Mouse (Mus musculus): ENCODE measurements around the gene Fhdc1. TPM values are rescaled to one million over a fixed set of nuclear protein-coding genes. Genes with fewer than 3 reads are reported as not detected.

Gene Fhdc1
- polyA plus RNA-seq, 1 experiment from 2014 or later, result 4.8 TPM

GRCm38 (mm10) chr3:84472527-84472926 lies 7.7 kb downstream of the Fhdc1 start:
- H3K27me3 ChIP-seq, result peaks cover 16% of the 10 kb centered on the region
- peaks cover 7% of the 10 kb centered on the region for H3K4me1 ChIP-seq (replicated peaks)
- no peak overlapping the region for H3K27ac ChIP-seq
- WGBS, result 65% methylated on average over 3 of the region's 3 CpGs
- no peak overlapping the region for H3K4me2 ChIP-seq
- peaks cover 6% of the 10 kb centered on the region; the same call in 1 of the 2 replicates for H3K36me3 ChIP-seq
- ATAC-seq (ENCODE audit: low FRiP score), result no peak
- H3K4me3 ChIP-seq, result no peak overlapping the region
- H3K9ac ChIP-seq, result no peak overlapping the region
- no peaks in the 10 kb centered on the region for H3K9me3 ChIP-seq

DNA sequence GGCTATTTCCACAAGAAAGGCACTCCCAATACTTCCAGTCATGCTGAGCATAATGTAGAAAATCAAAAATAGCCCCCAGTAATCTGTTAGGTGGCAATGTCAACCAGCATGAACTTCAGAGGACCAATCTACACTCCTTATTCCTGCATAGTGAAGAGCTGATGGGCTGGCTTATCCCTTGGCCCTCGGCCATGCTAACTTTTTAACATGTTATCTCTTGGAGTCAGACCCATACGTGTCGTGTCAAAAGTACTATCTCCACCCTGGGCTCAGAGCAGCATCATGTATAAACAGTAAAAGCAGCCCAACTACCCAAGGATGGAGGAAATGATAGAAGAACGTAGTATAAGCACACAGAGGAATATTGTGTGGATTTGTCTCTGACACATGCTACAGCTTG lies 9.1 kb downstream of the Fhdc1 start:
- Histone ChIP-seq H3K27me3 (peaks cover 8% of the 10 kb centered on the region; the same call in 1 of the 2 replicates), H3K4me2 (no peak overlapping the region), H3K4me3 (no peak overlapping the region), H3K9ac (no peak overlapping the region), H3K4me1 (replicated peaks) (peaks cover 7% of the 10 kb centered on the region), H3K27ac (no peak overlapping the region), H3K36me3 (peaks cover 6% of the 10 kb centered on the region; the same call in 1 of the 2 replicates), H3K9me3 (no peaks in the 10 kb centered on the region)
- ATAC-seq (ENCODE audit: low FRiP score), result no peak
- 88% methylated on average over 4 of the region's 4 CpGs for WGBS

DNA sequence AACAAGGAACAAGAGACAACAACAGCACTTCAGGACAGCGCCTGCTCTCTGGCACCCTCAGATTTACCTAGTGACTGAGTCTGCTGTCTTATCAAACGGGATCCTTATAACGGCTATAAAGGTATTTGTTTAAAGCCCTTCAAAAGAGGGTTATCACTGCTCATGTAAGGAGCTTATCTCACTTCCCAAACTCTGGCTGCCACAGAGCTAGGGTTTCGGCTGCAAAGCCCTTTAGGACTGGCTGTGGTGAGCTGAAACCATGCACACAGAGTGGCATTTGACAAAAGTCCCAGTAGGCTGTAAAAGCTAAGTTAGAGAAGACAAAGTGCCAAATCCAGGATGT lies 12.1 kb downstream of the Fhdc1 start:
- Histone ChIP-seq H3K4me2 (no peak overlapping the region), H3K4me3 (no peak overlapping the region), H3K9me3 (no peaks in the 10 kb centered on the region), H3K36me3 (no peaks in the 10 kb centered on the region), H3K4me1 (replicated peaks) (peaks cover 4% of the 10 kb centered on the region; the same call in 1 of the 2 replicates), H3K27ac (no peak overlapping the region), H3K27me3 (no peaks in the 10 kb centered on the region), H3K9ac (no peak overlapping the region)
- 52% methylated on average over 4 of the region's 4 CpGs for WGBS
- ATAC-seq (ENCODE audit: low FRiP score), result no peak

DNA sequence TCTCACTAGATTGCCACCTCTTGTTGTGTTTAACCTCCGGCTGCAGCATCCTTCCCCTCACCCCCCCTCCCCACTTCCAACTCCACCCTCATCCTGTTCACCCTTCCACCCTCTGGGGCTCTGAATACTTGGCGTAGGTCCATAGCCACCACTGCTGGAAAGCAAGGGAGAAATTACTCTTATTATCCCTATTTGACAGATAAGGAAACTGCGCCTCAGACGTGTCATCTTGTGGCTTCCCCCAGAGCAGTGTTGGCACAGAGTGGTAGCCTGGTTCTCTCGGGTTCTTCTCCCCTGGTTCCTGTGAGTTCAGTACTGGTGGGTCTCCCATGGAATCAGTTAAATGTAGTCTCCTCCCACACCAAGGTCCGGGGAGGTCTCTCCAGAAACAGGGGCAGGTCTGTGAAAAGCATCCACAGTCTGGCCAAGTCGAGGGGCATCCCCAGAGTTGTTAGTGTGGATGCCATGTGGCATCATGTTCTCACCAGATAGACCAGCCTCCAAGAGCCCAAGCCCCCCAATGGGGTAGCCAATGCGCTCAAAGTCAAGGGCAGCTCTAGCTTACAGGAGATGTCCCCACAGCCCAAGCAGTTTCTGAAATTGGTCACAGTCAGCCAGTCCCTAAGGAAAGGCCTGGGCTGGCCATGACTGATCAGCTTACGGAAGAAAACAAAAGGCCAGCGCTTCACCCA lies 12.7 kb downstream of the Fhdc1 start:
- Histone ChIP-seq H3K9ac (no peak overlapping the region), H3K9me3 (no peaks in the 10 kb centered on the region), H3K4me2 (no peak overlapping the region), H3K27me3 (no peaks in the 10 kb centered on the region), H3K4me1 (replicated peaks) (peaks cover 4% of the 10 kb centered on the region; the same call in 1 of the 2 replicates), H3K36me3 (no peaks in the 10 kb centered on the region), H3K4me3 (no peak overlapping the region), H3K27ac (no peak overlapping the region)
- no peak for ATAC-seq (ENCODE audit: low FRiP score)
- 67% methylated on average over 10 of the region's 10 CpGs for WGBS

DNA sequence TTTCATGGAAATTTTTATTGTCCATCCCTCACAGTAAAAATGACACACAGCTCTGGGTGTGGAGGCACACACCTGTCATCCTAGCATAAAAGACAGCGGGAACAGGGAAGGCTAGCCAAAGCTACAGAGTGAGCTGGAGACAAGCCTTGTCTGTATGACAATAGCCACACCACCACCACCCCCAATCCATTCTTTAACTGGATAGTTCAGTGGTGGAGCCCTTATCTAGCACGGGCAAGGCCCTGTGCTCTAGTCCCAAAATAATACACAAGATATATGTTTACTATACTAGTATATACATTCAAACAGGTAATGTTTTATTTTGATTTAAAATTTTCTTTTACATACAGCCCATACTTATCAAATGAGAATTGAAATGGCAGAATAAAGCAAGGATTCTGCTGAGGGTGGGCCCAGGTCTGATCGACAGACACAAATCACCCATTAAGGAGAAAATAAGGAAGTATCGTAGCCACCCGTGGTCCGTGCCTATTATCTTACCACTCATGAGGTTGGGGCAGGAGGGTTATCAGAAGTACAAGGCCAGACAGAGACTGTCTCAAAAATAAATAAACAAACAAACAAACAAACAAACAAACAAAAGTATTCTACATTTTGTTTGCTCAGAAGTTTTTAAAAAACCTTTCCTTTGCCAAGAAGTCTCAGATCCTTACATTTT lies 14.3 kb downstream of the Fhdc1 start:
- H3K9me3 ChIP-seq, result no peaks in the 10 kb centered on the region
- no peak overlapping the region for H3K4me2 ChIP-seq
- no peak overlapping the region for H3K9ac ChIP-seq
- H3K27me3 ChIP-seq, result no peaks in the 10 kb centered on the region
- ATAC-seq (ENCODE audit: low FRiP score), result no peak
- H3K4me1 ChIP-seq (replicated peaks), result peaks cover 19% of the 10 kb centered on the region
- H3K36me3 ChIP-seq, result no peaks in the 10 kb centered on the region
- H3K27ac ChIP-seq, result no peak overlapping the region
- H3K4me3 ChIP-seq, result no peak overlapping the region
- 78% methylated on average over 6 of the region's 6 CpGs for WGBS

DNA sequence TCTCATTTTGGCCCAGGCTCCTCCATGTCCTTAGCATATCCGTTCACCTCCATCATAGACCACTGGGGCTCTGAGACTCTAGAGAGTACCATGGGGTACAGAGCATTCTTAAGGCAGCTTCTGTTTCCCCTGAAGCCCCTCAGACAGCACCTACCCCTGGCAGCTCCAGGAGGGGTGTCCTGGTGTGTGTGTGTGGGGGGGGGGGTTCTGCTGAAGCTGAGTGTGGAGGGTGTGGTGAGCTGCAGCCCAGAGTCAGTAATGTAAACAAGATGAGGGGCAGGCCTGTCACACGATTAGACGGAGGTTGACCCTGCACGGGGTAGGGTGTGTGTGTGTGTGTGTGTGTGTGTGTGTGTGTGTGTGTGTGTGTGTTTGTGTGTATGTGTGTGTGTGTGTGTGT lies 18.5 kb downstream of the Fhdc1 start:
- Histone ChIP-seq H3K36me3 (no peaks in the 10 kb centered on the region), H3K27ac (no peak overlapping the region), H3K9me3 (no peaks in the 10 kb centered on the region), H3K4me2 (no peak overlapping the region), H3K4me1 (replicated peaks) (peaks cover 24% of the 10 kb centered on the region), H3K9ac (no peak overlapping the region), H3K27me3 (0 out of 2 replicates have a peak, but pooled peaks cover 4% of the 10 kb centered on the region), H3K4me3 (no peak overlapping the region)
- ATAC-seq (ENCODE audit: low FRiP score), result peak; percentile 49; the same call in 1 of the 2 replicates
- 40% methylated on average over 4 of the region's 4 CpGs for WGBS

DNA sequence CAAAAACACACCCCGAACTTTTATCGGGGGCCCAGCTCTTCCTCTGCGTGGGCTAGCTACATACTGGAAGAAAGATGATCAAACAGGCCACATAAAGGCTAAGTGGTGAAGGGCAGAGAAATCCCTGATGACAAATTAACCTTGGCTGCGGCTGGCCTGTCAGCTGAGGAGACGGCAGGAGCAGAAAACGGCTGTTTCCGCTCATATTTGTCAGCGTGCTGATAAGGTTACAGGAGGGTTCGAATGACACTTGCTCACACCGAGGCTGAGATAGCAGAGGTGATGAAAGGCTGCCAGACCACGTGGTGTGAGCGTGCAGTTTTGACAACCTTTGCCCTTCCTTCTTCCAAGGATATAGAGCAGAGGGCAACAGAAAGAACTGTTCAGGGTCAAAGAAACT lies 19.3 kb downstream of the Fhdc1 start:
- Histone ChIP-seq H3K4me3 (no peak overlapping the region), H3K4me2 (no peak overlapping the region), H3K9ac (no peak overlapping the region), H3K9me3 (no peaks in the 10 kb centered on the region), H3K27ac (no peak overlapping the region), H3K27me3 (0 out of 2 replicates have a peak, but pooled peaks cover 4% of the 10 kb centered on the region), H3K36me3 (no peaks in the 10 kb centered on the region), H3K4me1 (replicated peaks) (peaks cover 25% of the 10 kb centered on the region)
- WGBS, result 41% methylated on average over 12 of the region's 12 CpGs
- ATAC-seq (ENCODE audit: low FRiP score), result no peak

- WGBS, result 40% methylated on average over 3 of the region's 3 CpGs
- Histone ChIP-seq H3K4me3 (no peak overlapping the region), H3K27ac (peak overlapping the region; percentile 12; the same call in 1 of the 2 replicates), H3K27me3 (0 out of 2 replicates have a peak, but pooled peaks cover 4% of the 10 kb centered on the region), H3K9ac (no peak overlapping the region), H3K36me3 (no peaks in the 10 kb centered on the region), H3K4me2 (no peak overlapping the region), H3K9me3 (no peaks in the 10 kb centered on the region), H3K4me1 (replicated peaks) (peaks cover 26% of the 10 kb centered on the region)
- no peak for ATAC-seq (ENCODE audit: low FRiP score)
These were observed 19.7 kb downstream of the Fhdc1 start for GRCm38 (mm10) chr3:84460499-84460898.

- Histone ChIP-seq H3K4me3 (no peak overlapping the region), H3K27me3 (0 out of 2 replicates have a peak, but pooled peaks cover 4% of the 10 kb centered on the region), H3K4me1 (replicated peaks) (peaks cover 10% of the 10 kb centered on the region), H3K9ac (no peak overlapping the region), H3K4me2 (no peak overlapping the region), H3K36me3 (peaks cover 3% of the 10 kb centered on the region; the same call in 1 of the 2 replicates), H3K27ac (no peak overlapping the region), H3K9me3 (no peaks in the 10 kb centered on the region)
- no peak for ATAC-seq (ENCODE audit: low FRiP score)
- 82% methylated on average over 12 of the region's 12 CpGs for WGBS
These were observed 24.4 kb downstream of the Fhdc1 start for GRCm38 (mm10) chr3:84455733-84456417.

DNA sequence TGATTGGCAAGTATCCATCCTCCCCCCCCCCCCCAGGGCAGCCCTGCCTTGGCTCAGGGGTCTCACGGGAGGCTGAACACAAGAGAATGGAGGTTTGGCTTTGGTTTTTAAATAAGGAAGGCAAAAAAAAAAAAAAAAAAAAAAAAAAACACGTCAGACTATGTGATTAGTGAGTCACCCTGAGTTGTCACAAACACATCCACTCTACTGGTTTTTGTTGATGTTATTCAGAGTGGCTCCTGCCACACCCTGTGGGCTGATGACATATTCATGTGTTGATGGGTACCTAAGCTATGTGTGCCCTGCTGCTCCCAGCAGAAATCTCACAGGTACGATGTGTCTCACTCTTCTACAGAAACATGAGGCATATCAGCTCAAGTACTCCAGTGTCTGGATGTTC lies 29.6 kb downstream of the Fhdc1 start:
- Histone ChIP-seq H3K4me2 (no peak overlapping the region), H3K4me3 (no peak overlapping the region), H3K9me3 (no peaks in the 10 kb centered on the region), H3K4me1 (replicated peaks) (no peaks in the 10 kb centered on the region), H3K36me3 (peaks cover 12% of the 10 kb centered on the region; the same call in 1 of the 2 replicates), H3K9ac (no peak overlapping the region), H3K27ac (no peak overlapping the region), H3K27me3 (0 out of 2 replicates have a peak, but pooled peaks cover 6% of the 10 kb centered on the region)
- 65% methylated on average over 2 of the region's 3 CpGs for whole genome bisulfite sequencing
- no peak for ATAC-seq (ENCODE audit: low FRiP score)

GRCm38 (mm10) chr3:84449015-84449414 lies 31.2 kb downstream of the Fhdc1 start:
- no peak overlapping the region for H3K4me2 ChIP-seq
- H3K36me3 ChIP-seq, result peaks cover 23% of the 10 kb centered on the region
- H3K9ac ChIP-seq, result no peak overlapping the region
- no peaks in the 10 kb centered on the region for H3K9me3 ChIP-seq
- H3K27me3 ChIP-seq, result 0 out of 2 replicates have a peak, but pooled peaks cover 13% of the 10 kb centered on the region
- WGBS, result 85% methylated on average over 9 of the region's 9 CpGs
- no peaks in the 10 kb centered on the region for H3K4me1 ChIP-seq (replicated peaks)
- H3K27ac ChIP-seq, result no peak overlapping the region
- no peak for ATAC-seq (ENCODE audit: low FRiP score)
- H3K4me3 ChIP-seq, result no peak overlapping the region

DNA sequence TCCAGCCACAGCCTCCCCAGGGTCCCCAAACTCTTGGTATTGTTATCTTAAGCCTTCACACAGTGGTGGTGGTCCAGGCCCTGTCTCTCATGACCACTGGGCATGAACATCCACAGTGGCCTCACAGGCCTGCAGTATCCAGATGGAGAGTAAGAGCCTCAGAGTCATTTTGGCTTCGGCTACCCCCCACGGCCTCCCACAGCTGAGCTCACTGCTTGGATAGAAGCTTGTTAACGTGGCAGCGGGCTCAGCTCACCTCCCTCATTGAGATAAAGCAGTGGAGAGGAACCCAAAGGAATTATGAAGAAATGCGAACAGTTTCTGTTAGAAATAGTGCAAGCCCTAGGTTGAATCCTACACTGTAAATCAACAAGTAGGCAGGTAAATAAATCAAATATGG lies 32.4 kb downstream of the Fhdc1 start:
- Histone ChIP-seq H3K36me3 (peaks cover 23% of the 10 kb centered on the region), H3K4me2 (no peak overlapping the region), H3K9me3 (no peaks in the 10 kb centered on the region), H3K9ac (no peak overlapping the region), H3K4me1 (replicated peaks) (no peaks in the 10 kb centered on the region), H3K27ac (no peak overlapping the region), H3K4me3 (no peak overlapping the region), H3K27me3 (0 out of 2 replicates have a peak, but pooled peaks cover 13% of the 10 kb centered on the region)
- ATAC-seq (ENCODE audit: low FRiP score), result no peak
- 71% methylated on average over 5 of the region's 5 CpGs for WGBS
